Mouse (Mus musculus): Measurements from ENCODE around the gene Olfr370.
A peak's percentile ranks its signal among the peaks of the same experiment; 100 is the strongest.

Gene Olfr370

GRCm38 (mm10) chr8:83575561-83576515 lies 40.3 kb downstream of the Olfr370 start:
- no peak for DNase-seq

DNA sequence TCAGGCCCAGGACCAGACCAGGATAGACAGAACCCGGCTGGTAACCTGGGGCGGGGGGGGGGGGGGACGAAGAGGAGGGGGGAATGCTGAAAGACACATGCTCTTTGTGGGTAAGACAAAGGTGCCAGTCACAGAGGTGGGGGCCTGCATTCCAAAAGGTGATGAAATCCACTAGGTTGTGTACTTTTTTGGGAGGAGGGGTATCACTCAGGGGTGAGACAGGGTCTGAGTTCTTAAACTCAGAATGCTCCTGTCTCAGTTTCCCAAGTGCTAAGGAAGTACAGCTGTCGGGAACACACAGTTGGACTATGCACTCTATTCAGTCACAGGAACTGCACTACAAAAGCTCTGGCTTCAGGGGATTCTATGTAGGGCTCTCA lies 40.9 kb downstream of the Olfr370 start:
- no peak for DNase-seq

DNA sequence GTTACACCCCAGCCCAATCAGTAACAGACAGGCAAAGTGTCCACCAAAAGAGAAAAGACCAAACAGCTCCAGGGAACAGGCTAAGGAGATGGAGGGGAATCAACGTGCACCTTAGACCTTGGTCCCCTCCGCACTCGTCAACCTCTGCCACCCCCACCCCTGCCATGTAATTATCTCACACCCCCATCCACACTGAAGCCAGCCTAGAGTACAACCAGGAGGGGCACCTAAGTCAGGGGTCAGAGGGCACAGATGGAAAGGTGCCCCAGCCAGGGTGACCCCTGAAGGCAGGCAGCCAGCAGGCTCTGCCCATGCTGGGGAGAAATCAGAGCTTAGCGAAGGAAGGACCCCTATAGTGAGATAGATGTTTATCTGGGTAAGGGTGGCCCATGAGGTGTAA lies 41.3 kb downstream of the Olfr370 start:
- DNase-seq: no peak

- peak; percentile 13 for DNase-seq
These were observed 41.8 kb downstream of the Olfr370 start for GRCm38 (mm10) chr8:83577384-83577791.

GRCm38 (mm10) chr8:83578131-83579055 lies 42.8 kb downstream of the Olfr370 start:
- DNase-seq: peak; percentile 8

- DNase-seq: no peak
These were observed 44.1 kb downstream of the Olfr370 start for GRCm38 (mm10) chr8:83579676-83580075.

- no peak for DNase-seq
These were observed 45.2 kb downstream of the Olfr370 start for GRCm38 (mm10) chr8:83580826-83581225.

- DNase-seq: no peak
These were observed 46.6 kb downstream of the Olfr370 start for GRCm38 (mm10) chr8:83582226-83582625.

- DNase-seq: no peak
These were observed 47.7 kb downstream of the Olfr370 start for GRCm38 (mm10) chr8:83583236-83583635.

DNA sequence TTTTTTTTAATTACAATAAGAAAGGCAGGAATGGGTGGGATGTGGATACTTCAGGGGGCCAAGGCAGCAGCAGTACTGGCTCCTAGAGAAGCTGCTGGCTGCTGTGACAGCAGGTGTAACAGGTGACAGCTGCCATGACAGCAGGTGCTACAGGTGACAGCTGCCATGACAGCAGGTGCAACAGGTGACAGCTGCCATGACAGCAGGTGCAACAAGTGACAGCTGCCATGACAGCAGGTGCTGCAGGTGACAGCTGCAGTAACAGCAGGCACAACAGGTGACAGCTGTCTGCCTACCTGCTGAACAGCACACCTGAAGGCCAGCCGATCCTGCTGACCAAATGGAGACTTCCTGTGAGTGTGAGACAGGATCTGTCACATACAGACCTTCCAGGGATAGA lies 49.2 kb downstream of the Olfr370 start:
- DNase-seq: no peak

DNA sequence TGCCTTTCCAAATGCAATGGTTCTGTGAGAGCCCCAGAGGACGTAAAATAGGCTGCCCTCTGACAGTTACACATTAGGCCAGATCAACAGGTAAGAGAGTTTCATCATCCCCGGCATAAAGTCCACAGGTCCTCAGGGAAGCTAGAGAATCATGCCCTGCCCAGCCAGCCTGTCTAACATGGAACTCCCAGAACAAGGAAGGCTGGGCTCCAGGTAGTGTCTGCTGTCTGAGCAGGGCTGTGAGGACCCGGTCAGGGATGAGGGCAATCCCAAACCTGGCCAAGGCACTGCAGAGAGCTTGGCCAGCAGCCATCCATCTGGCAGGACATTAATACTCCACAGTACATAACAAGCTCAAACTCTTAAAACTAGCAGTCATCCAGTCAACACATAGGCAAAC lies 49.8 kb downstream of the Olfr370 start:
- peak; percentile 45 for DNase-seq

- DNase-seq: no peak
These were observed 52.1 kb downstream of the Olfr370 start for GRCm38 (mm10) chr8:83587644-83588043.

GRCm38 (mm10) chr8:83588886-83589285 lies 53.3 kb downstream of the Olfr370 start:
- no peak for DNase-seq

DNA sequence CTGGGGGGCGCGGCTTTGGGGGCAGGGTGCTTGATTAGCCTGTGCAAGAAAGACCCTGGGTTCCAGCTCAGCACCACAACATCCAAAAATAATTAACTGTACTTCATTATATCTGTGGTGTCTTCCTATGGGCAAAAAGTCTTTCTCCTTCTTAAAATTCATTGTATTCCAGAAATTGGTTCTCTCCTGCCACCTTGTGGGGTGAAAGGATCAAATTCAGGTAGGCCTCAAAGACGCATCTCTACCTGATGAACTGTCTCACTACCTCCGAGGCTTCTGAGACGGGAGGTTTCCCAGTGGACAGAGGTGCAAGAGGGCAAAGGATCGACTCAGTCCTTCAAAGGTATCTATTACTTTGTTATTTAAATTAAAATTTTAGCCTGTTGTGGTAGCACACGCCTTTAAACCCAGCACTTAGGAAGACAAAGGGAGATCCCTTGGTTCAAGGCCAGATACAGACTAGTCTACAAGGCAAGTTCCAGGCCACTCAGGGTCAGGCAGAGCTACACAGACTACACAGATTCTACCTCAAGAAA lies 55.0 kb downstream of the Olfr370 start:
- DNase-seq: no peak

GRCm38 (mm10) chr8:83592682-83593081 lies 57.1 kb downstream of the Olfr370 start:
- DNase-seq: no peak

- no peak for DNase-seq
These were observed 58.0 kb downstream of the Olfr370 start for GRCm38 (mm10) chr8:83593325-83594166.

- DNase-seq: peak; percentile 98
These were observed 58.8 kb downstream of the Olfr370 start for GRCm38 (mm10) chr8:83594167-83595049.
